Mouse (Mus musculus) midbrain, embryonic 16.5 days (tissue): ENCODE results near the gene Fgfr2. TPM values are rescaled to one million over a fixed set of nuclear protein-coding genes. Genes with fewer than 3 reads are reported as not detected.

Experiments used
- ATAC-seq: fragments of 200-750 bp; cut with Nextera tagmentation; 2 replicates; pipeline ENCODE4 v1.8.0; 2017; ENCODE audit warnings: moderate TSS enrichment
- H3K27ac ChIP-seq: fragments of 300-500 bp; sonication (generic); 2 replicates; pipeline ENCODE4 v1.5.1; 2014; ENCODE audit warnings: mild to moderate bottlenecking, low read length, mixed read lengths
- H3K27me3 ChIP-seq: fragments of 300-500 bp; sonication (generic); 2 replicates; pipeline ENCODE4 v1.6.1; 2014; ENCODE audit warnings: low read depth, low read length, mixed read lengths; ENCODE audit not compliant: control insufficient read depth, insufficient read depth
- H3K36me3 ChIP-seq: fragments of 300-500 bp; sonication (generic); 2 replicates; pipeline ENCODE4 v1.6.1; 2014; ENCODE audit warnings: mild to moderate bottlenecking, low read length, moderate library complexity, mixed read lengths; ENCODE audit not compliant: control insufficient read depth, insufficient read depth
- H3K4me1 ChIP-seq: fragments of 300-500 bp; sonication (generic); 2 replicates; pipeline ENCODE4 v1.6.1; 2014; ENCODE audit warnings: mild to moderate bottlenecking, low read length, mixed read lengths; ENCODE audit not compliant: control insufficient read depth, insufficient read depth
- H3K4me2 ChIP-seq: fragments of 300-500 bp; sonication (generic); 2 replicates; pipeline ENCODE4 v1.6.1; 2014; ENCODE audit warnings: mild to moderate bottlenecking, low read length, mixed read lengths
- H3K4me3 ChIP-seq: fragments of 300-500 bp; sonication (generic); 2 replicates; pipeline ENCODE4 v1.5.1; 2014; ENCODE audit warnings: low read depth, mild to moderate bottlenecking, low read length, moderate library complexity, mixed read lengths
- H3K9ac ChIP-seq: fragments of 300-500 bp; sonication (generic); 2 replicates; pipeline ENCODE4 v1.6.1; 2014; ENCODE audit warnings: low read depth, low read length, mixed read lengths
- H3K9me3 ChIP-seq: fragments of 300-500 bp; sonication (generic); replicated peaks from 2 replicates; pipeline ENCODE4 v1.6.1; 2014; ENCODE audit warnings: mild to moderate bottlenecking, low read length, mixed read lengths; ENCODE audit not compliant: control insufficient read depth, poor library complexity, severe bottlenecking
- WGBS: fragments of 180-500 bp; shearing (Covaris S2); extraction: QIAGEN DNeasy Blood & Tissue Kit; methylation state at CpG from one replicate; pipeline ENCODE4 v1.1.7; 2014; 5-methylcytosine and 5-hydroxymethylcytosine counted together
- polyA plus RNA-seq: library from polyadenylated mRNA; unstranded; fragments of >200 nt; fragmentation: Nextera tagmentation; extraction: Ambion mirVana; gene quantifications from 2 replicates; pipeline ENCODE4 v1.2.1, GENCODE M21; 2015

Fgfr2 gene
- polyA plus RNA-seq, 1 experiment from 2014 or later: 23.8 TPM

- no peak overlapping the region for H3K4me2 ChIP-seq
- no peak overlapping the region for H3K9ac ChIP-seq
- no peaks in the 10 kb centered on the region for H3K36me3 ChIP-seq
- no peaks in the 10 kb centered on the region for H3K9me3 ChIP-seq
- ATAC-seq: no peak
- H3K27me3 ChIP-seq: no peaks in the 10 kb centered on the region
- 91% methylated on average over 1 of the region's 1 CpGs for WGBS
- no peak overlapping the region for H3K4me3 ChIP-seq
- H3K4me1 ChIP-seq: peaks cover 10% of the 10 kb centered on the region
- H3K27ac ChIP-seq: peak overlapping the region; percentile 10
These were observed 751.3 kb downstream of the Fgfr2 start for GRCm38 (mm10) chr7:132371832-132372231.

- 71% methylated on average over 2 of the region's 2 CpGs for WGBS
- no peak for ATAC-seq
- Histone ChIP-seq H3K4me1 (peaks cover 10% of the 10 kb centered on the region), H3K36me3 (no peaks in the 10 kb centered on the region), H3K9ac (no peak overlapping the region), H3K4me2 (no peak overlapping the region), H3K9me3 (no peaks in the 10 kb centered on the region), H3K27ac (no peak overlapping the region), H3K4me3 (no peak overlapping the region), H3K27me3 (no peaks in the 10 kb centered on the region)
These were observed 753.4 kb downstream of the Fgfr2 start for GRCm38 (mm10) chr7:132369784-132370183.

GRCm38 (mm10) chr7:132368859-132369258 lies 754.3 kb downstream of the Fgfr2 start:
- peaks cover 10% of the 10 kb centered on the region for H3K4me1 ChIP-seq
- WGBS: 83% methylated on average over 6 of the region's 6 CpGs
- no peak for ATAC-seq
- no peak overlapping the region for H3K4me3 ChIP-seq
- no peak overlapping the region for H3K27ac ChIP-seq
- H3K36me3 ChIP-seq: no peaks in the 10 kb centered on the region
- H3K9ac ChIP-seq: no peak overlapping the region
- H3K4me2 ChIP-seq: no peak overlapping the region
- H3K9me3 ChIP-seq: no peaks in the 10 kb centered on the region
- no peaks in the 10 kb centered on the region for H3K27me3 ChIP-seq

GRCm38 (mm10) chr7:132367344-132367743 lies 755.8 kb downstream of the Fgfr2 start:
- no peak for ATAC-seq
- no peaks in the 10 kb centered on the region for H3K27me3 ChIP-seq
- H3K27ac ChIP-seq: no peak overlapping the region
- H3K9ac ChIP-seq: no peak overlapping the region
- no peak overlapping the region for H3K4me3 ChIP-seq
- H3K36me3 ChIP-seq: no peaks in the 10 kb centered on the region
- no peaks in the 10 kb centered on the region for H3K4me1 ChIP-seq
- no peak overlapping the region for H3K4me2 ChIP-seq
- no peaks in the 10 kb centered on the region for H3K9me3 ChIP-seq
- WGBS: 91% methylated on average over 3 of the region's 3 CpGs

GRCm38 (mm10) chr7:132365703-132366384 lies 757.3 kb downstream of the Fgfr2 start:
- Histone ChIP-seq H3K27ac (no peak overlapping the region), H3K4me1 (no peaks in the 10 kb centered on the region), H3K36me3 (no peaks in the 10 kb centered on the region), H3K9me3 (no peaks in the 10 kb centered on the region), H3K27me3 (no peaks in the 10 kb centered on the region), H3K4me2 (no peak overlapping the region), H3K9ac (no peak overlapping the region), H3K4me3 (no peak overlapping the region)
- ATAC-seq: no peak
- WGBS: 92% methylated on average over 5 of the region's 5 CpGs

GRCm38 (mm10) chr7:132365111-132365510 lies 758.0 kb downstream of the Fgfr2 start:
- no peak for ATAC-seq
- WGBS: 89% methylated on average over 5 of the region's 5 CpGs
- Histone ChIP-seq H3K27ac (no peak overlapping the region), H3K4me1 (no peaks in the 10 kb centered on the region), H3K9me3 (no peaks in the 10 kb centered on the region), H3K27me3 (no peaks in the 10 kb centered on the region), H3K4me3 (no peak overlapping the region), H3K36me3 (no peaks in the 10 kb centered on the region), H3K4me2 (no peak overlapping the region), H3K9ac (no peak overlapping the region)

GRCm38 (mm10) chr7:132364506-132364905 lies 758.6 kb downstream of the Fgfr2 start:
- Histone ChIP-seq H3K4me3 (no peak overlapping the region), H3K36me3 (no peaks in the 10 kb centered on the region), H3K9ac (no peak overlapping the region), H3K4me2 (no peak overlapping the region), H3K4me1 (no peaks in the 10 kb centered on the region), H3K9me3 (no peaks in the 10 kb centered on the region), H3K27ac (no peak overlapping the region), H3K27me3 (no peaks in the 10 kb centered on the region)
- WGBS: 83% methylated on average over 5 of the region's 5 CpGs
- no peak for ATAC-seq

GRCm38 (mm10) chr7:132360336-132360735 lies 762.8 kb downstream of the Fgfr2 start:
- no peak overlapping the region for H3K4me2 ChIP-seq
- no peak overlapping the region for H3K9ac ChIP-seq
- no peak overlapping the region for H3K27ac ChIP-seq
- no peaks in the 10 kb centered on the region for H3K27me3 ChIP-seq
- no peak for ATAC-seq
- H3K36me3 ChIP-seq: no peaks in the 10 kb centered on the region
- 89% methylated on average over 4 of the region's 4 CpGs for WGBS
- H3K9me3 ChIP-seq: no peaks in the 10 kb centered on the region
- H3K4me3 ChIP-seq: no peak overlapping the region
- H3K4me1 ChIP-seq: peaks cover 4% of the 10 kb centered on the region; the same call in 1 of the 2 replicates

GRCm38 (mm10) chr7:132358709-132359108 lies 764.4 kb downstream of the Fgfr2 start:
- Histone ChIP-seq H3K4me3 (no peak overlapping the region), H3K27me3 (no peaks in the 10 kb centered on the region), H3K9me3 (no peaks in the 10 kb centered on the region), H3K4me1 (peaks cover 4% of the 10 kb centered on the region; the same call in 1 of the 2 replicates), H3K27ac (no peak overlapping the region), H3K9ac (no peak overlapping the region), H3K36me3 (no peaks in the 10 kb centered on the region), H3K4me2 (no peak overlapping the region)
- WGBS: 69% methylated on average over 4 of the region's 4 CpGs
- no peak for ATAC-seq
